Mouse (Mus musculus): Measurements from ENCODE around the gene Slc7a1.

Gene Slc7a1

GRCm38 (mm10) chr5:148399660-148400443 lies at the start of gene Slc7a1:
Gene Slc7a1, minus strand, starts transcription at chr5:148399904.
- peak; percentile 94 for DNase-seq (ENCODE audit: low spot score)

GRCm38 (mm10) chr5:148444974-148445373 lies 45.3 kb upstream of the Slc7a1 start:
- DNase-seq (ENCODE audit: low spot score), result no peak

GRCm38 (mm10) chr5:148443734-148444133 lies 44.0 kb upstream of the Slc7a1 start:
- no peak for DNase-seq (ENCODE audit: low spot score)

GRCm38 (mm10) chr5:148435660-148436059 lies 36.0 kb upstream of the Slc7a1 start:
- no peak for DNase-seq (ENCODE audit: low spot score)

- no peak for DNase-seq (ENCODE audit: low spot score)
Observed at GRCm38 (mm10) chr5:148432121-148432520, 32.4 kb upstream of the Slc7a1 start.

GRCm38 (mm10) chr5:148428846-148429245 lies 29.1 kb upstream of the Slc7a1 start:
- no peak for DNase-seq (ENCODE audit: low spot score)

GRCm38 (mm10) chr5:148425136-148425535 lies 25.4 kb upstream of the Slc7a1 start:
- DNase-seq (ENCODE audit: low spot score), result no peak

GRCm38 (mm10) chr5:148421326-148421725 lies 21.6 kb upstream of the Slc7a1 start:
- no peak for DNase-seq (ENCODE audit: low spot score)

- peak; percentile 59 for DNase-seq (ENCODE audit: low spot score)
Observed at GRCm38 (mm10) chr5:148419112-148419526, 19.4 kb upstream of the Slc7a1 start.

GRCm38 (mm10) chr5:148418436-148418835 lies 18.7 kb upstream of the Slc7a1 start:
- no peak for DNase-seq (ENCODE audit: low spot score)

- no peak for DNase-seq (ENCODE audit: low spot score)
Observed at GRCm38 (mm10) chr5:148417756-148418155, 18.1 kb upstream of the Slc7a1 start.

GRCm38 (mm10) chr5:148416461-148416860 lies 16.8 kb upstream of the Slc7a1 start:
- DNase-seq (ENCODE audit: low spot score), result no peak

- no peak for DNase-seq (ENCODE audit: low spot score)
Observed at GRCm38 (mm10) chr5:148414233-148414632, 14.5 kb upstream of the Slc7a1 start.

GRCm38 (mm10) chr5:148412504-148412903 lies 12.8 kb upstream of the Slc7a1 start:
- no peak for DNase-seq (ENCODE audit: low spot score)

GRCm38 (mm10) chr5:148409465-148409864 lies 9.8 kb upstream of the Slc7a1 start:
- peak; percentile 78 for DNase-seq (ENCODE audit: low spot score)

GRCm38 (mm10) chr5:148406913-148407312 lies 7.2 kb upstream of the Slc7a1 start:
- no peak for DNase-seq (ENCODE audit: low spot score)

GRCm38 (mm10) chr5:148404548-148404947 lies 4.8 kb upstream of the Slc7a1 start:
- DNase-seq (ENCODE audit: low spot score), result no peak

- no peak for DNase-seq (ENCODE audit: low spot score)
Observed at GRCm38 (mm10) chr5:148402641-148403040, 2.9 kb upstream of the Slc7a1 start.

GRCm38 (mm10) chr5:148398766-148399659 lies 691 bp downstream of the Slc7a1 start:
- peak; percentile 78 for DNase-seq (ENCODE audit: low spot score)

- DNase-seq (ENCODE audit: low spot score), result no peak
Observed at GRCm38 (mm10) chr5:148398451-148398765, 1.3 kb downstream of the Slc7a1 start.

- no peak for DNase-seq (ENCODE audit: low spot score)
Observed at GRCm38 (mm10) chr5:148397911-148398310, 1.8 kb downstream of the Slc7a1 start.

- no peak for DNase-seq (ENCODE audit: low spot score)
Observed at GRCm38 (mm10) chr5:148397418-148397817, 2.3 kb downstream of the Slc7a1 start.

- peak; percentile 80 for DNase-seq (ENCODE audit: low spot score)
Observed at GRCm38 (mm10) chr5:148393316-148393715, 6.4 kb downstream of the Slc7a1 start.

All from testis, postnatal 10 days (tissue).